Mouse (Mus musculus) hindbrain, embryonic 11.5 days (tissue): ENCODE measurements at regions not wholly inside any gene's neighbourhood (a gene's known extent, or its start where the extent isn't known, plus 50 kb on each side); places are given as distances from the start of the nearest gene placed in this dataset.

Experiments used
- ATAC-seq: fragments of 200-750 bp; cut with Nextera tagmentation; 2 replicates; pipeline ENCODE4 v1.8.0; 2017; ENCODE audit warnings: mild to moderate bottlenecking, moderate TSS enrichment, moderate library complexity; ENCODE audit not compliant: low FRiP score
- DNase-seq: peaks from one replicate; pipeline ENCODE4 v3.0.0-alpha.2; 2015; ENCODE audit warnings: low spot score
- H3K27ac ChIP-seq: fragments of 300-500 bp; sonication (generic); 2 replicates; pipeline ENCODE4 v1.5.1; 2014; ENCODE audit warnings: mild to moderate bottlenecking, low read depth, low read length
- H3K27me3 ChIP-seq: fragments of 300-500 bp; sonication (generic); 2 replicates; pipeline ENCODE4 v1.6.1; 2014; ENCODE audit warnings: mild to moderate bottlenecking, low read length, moderate library complexity, mixed read lengths; ENCODE audit not compliant: control insufficient read depth, insufficient read depth
- H3K36me3 ChIP-seq: fragments of 300-500 bp; sonication (generic); 2 replicates; pipeline ENCODE4 v1.6.1; 2014; ENCODE audit warnings: mild to moderate bottlenecking, low read length, moderate library complexity, mixed read lengths; ENCODE audit not compliant: control insufficient read depth, insufficient read depth
- H3K4me1 ChIP-seq: fragments of 300-500 bp; sonication (generic); replicated peaks from 2 replicates; pipeline ENCODE4 v1.6.1; 2014; ENCODE audit warnings: low read length, mixed read lengths; ENCODE audit not compliant: control insufficient read depth, insufficient read depth
- H3K4me2 ChIP-seq: fragments of 300-500 bp; sonication (generic); replicated peaks from 2 replicates; pipeline ENCODE4 v1.6.1; 2014; ENCODE audit warnings: mild to moderate bottlenecking, low read depth, low read length
- H3K4me3 ChIP-seq: fragments of 300-500 bp; sonication (generic); 2 replicates; pipeline ENCODE4 v1.5.1; 2014; ENCODE audit warnings: low read depth, low read length
- H3K9ac ChIP-seq: fragments of 300-500 bp; sonication (generic); 2 replicates; pipeline ENCODE4 v1.6.1; 2014; ENCODE audit warnings: low read depth, low read length
- H3K9me3 ChIP-seq: fragments of 300-500 bp; sonication (generic); 2 replicates; pipeline ENCODE4 v1.6.1; 2016; ENCODE audit warnings: low read length; ENCODE audit not compliant: control insufficient read depth
- WGBS: fragments of 180-500 bp; shearing (Covaris S2); extraction: QIAGEN DNeasy Blood & Tissue Kit; methylation state at CpG from one replicate; pipeline ENCODE4 v1.1.7; 2014; 5-methylcytosine and 5-hydroxymethylcytosine counted together

GRCm38 (mm10) chr8:98515246-98515645 is 901.0 kb downstream of the Cdh8 start:
- no peaks in the 10 kb centered on the region for H3K4me1 ChIP-seq
- no peak overlapping the region for H3K9ac ChIP-seq
- no peaks in the 10 kb centered on the region for H3K27me3 ChIP-seq
- no peak overlapping the region for H3K27ac ChIP-seq
- H3K36me3 ChIP-seq = no peaks in the 10 kb centered on the region
- H3K4me3 ChIP-seq = no peak overlapping the region
- H3K9me3 ChIP-seq = no peaks in the 10 kb centered on the region
- DNase-seq (no peak), ATAC-seq (no peak)
- WGBS = 88% methylated on average over 5 of the region's 5 CpGs
- H3K4me2 ChIP-seq = no peak overlapping the region

- H3K36me3 ChIP-seq = no peaks in the 10 kb centered on the region
- WGBS = 92% methylated on average over 3 of the region's 3 CpGs
Observed at GRCm38 (mm10) chr8:98496793-98497192, 919.5 kb downstream of the Cdh8 start.

GRCm38 (mm10) chr8:98463375-98464030 is 952.8 kb downstream of the Cdh8 start:
- no peaks in the 10 kb centered on the region for H3K9me3 ChIP-seq
- DNase-seq (no peak), ATAC-seq (no peak)
- no peak overlapping the region for H3K9ac ChIP-seq
- H3K27me3 ChIP-seq = no peaks in the 10 kb centered on the region
- H3K4me1 ChIP-seq = no peaks in the 10 kb centered on the region
- H3K36me3 ChIP-seq = no peaks in the 10 kb centered on the region
- 61% methylated on average over 3 of the region's 3 CpGs for WGBS
- no peak overlapping the region for H3K27ac ChIP-seq
- no peak overlapping the region for H3K4me2 ChIP-seq
- no peak overlapping the region for H3K4me3 ChIP-seq

More at GRCm38 (mm10) chr8:98496793-98497192, 919.5 kb downstream of the Cdh8 start:
- Histone ChIP-seq H3K4me2 (no peak overlapping the region), H3K4me3 (no peak overlapping the region), H3K9ac (no peak overlapping the region), H3K9me3 (no peaks in the 10 kb centered on the region), H3K4me1 (no peaks in the 10 kb centered on the region), H3K27me3 (no peaks in the 10 kb centered on the region), H3K27ac (no peak overlapping the region)
- no peak for DNase-seq
- no peak for ATAC-seq

- no peaks in the 10 kb centered on the region for H3K36me3 ChIP-seq
- H3K27me3 ChIP-seq = no peaks in the 10 kb centered on the region
- H3K9ac ChIP-seq = no peak overlapping the region
- 76% methylated on average over 1 of the region's 1 CpGs for WGBS
- H3K9me3 ChIP-seq = no peaks in the 10 kb centered on the region
- DNase-seq (no peak), ATAC-seq (no peak)
- H3K4me1 ChIP-seq = no peaks in the 10 kb centered on the region
- H3K4me3 ChIP-seq = no peak overlapping the region
- H3K27ac ChIP-seq = no peak overlapping the region
- no peak overlapping the region for H3K4me2 ChIP-seq
Observed at GRCm38 (mm10) chr8:98455539-98455938, 960.7 kb downstream of the Cdh8 start.
